Mouse (Mus musculus): Measurements from ENCODE around the gene Auts2. TPM values are rescaled to one million over a fixed set of nuclear protein-coding genes. Genes with fewer than 3 reads are reported as not detected.

Auts2 gene
- polyA plus RNA-seq, 1 experiment from 2014 or later: 4.9 TPM

- Histone ChIP-seq H3K9me3 (ENCODE audit: control insufficient read depth) (no peaks in the 10 kb centered on the region), H3K27me3 (replicated peaks; ENCODE audit: control insufficient read depth, insufficient read depth, low read length) (no peaks in the 10 kb centered on the region), H3K4me3 (ENCODE audit: low read depth, low read length) (no peak overlapping the region), H3K4me2 (replicated peaks; ENCODE audit: low read depth) (no peak overlapping the region), H3K9ac (ENCODE audit: low read depth, low read length) (no peak overlapping the region), H3K4me1 (replicated peaks; ENCODE audit: control insufficient read depth, insufficient read depth, low read length) (peaks cover 13% of the 10 kb centered on the region), H3K27ac (ENCODE audit: low read depth, low read length) (no peak overlapping the region), H3K36me3 (ENCODE audit: control insufficient read depth, insufficient read depth) (no peaks in the 10 kb centered on the region)
- no peak for ATAC-seq
- 51% methylated on average over 3 of the region's 3 CpGs for WGBS
- no peak for TF ChIP-seq CTCF (IDR thresholded peaks at IDR 0.05; ENCODE audit: low read depth)
Measured at GRCm38 (mm10) chr5:131815498-131815897, 727.6 kb downstream of the Auts2 start.

DNA sequence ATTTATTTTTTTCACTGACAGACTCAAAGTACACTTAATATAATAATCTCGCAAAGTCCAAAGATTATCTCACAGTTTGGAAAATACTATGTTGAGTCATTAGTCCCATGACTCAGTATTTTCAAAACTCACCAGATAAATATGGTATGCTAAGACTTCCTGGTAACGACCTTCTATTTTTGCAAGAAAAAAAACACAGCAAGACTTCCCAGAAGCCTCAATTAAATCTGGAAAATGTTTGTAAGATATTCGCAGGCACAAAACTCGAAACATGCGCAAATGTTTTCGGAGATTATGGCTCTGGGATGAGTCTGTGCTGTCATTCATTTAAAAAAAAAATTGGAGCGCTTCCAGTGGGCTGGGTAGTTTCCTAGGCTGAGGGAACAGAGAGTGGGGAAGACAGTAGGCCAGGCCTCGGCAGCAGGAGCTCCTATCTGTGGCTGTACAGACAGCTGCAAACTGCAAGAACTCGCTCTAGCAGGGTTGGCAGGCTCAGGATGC is 728.6 kb downstream of the Auts2 start:
- Histone ChIP-seq H3K4me2 (replicated peaks; ENCODE audit: low read depth) (no peak overlapping the region), H3K9ac (ENCODE audit: low read depth, low read length) (no peak overlapping the region), H3K27ac (ENCODE audit: low read depth, low read length) (peak overlapping the region; percentile 89), H3K4me1 (replicated peaks; ENCODE audit: control insufficient read depth, insufficient read depth, low read length) (peaks cover 13% of the 10 kb centered on the region), H3K36me3 (ENCODE audit: control insufficient read depth, insufficient read depth) (no peaks in the 10 kb centered on the region), H3K4me3 (ENCODE audit: low read depth, low read length) (no peak overlapping the region), H3K9me3 (ENCODE audit: control insufficient read depth) (no peaks in the 10 kb centered on the region), H3K27me3 (replicated peaks; ENCODE audit: control insufficient read depth, insufficient read depth, low read length) (no peaks in the 10 kb centered on the region)
- ATAC-seq: peak; percentile 86
- WGBS: 36% methylated on average over 9 of the region's 9 CpGs
- TF ChIP-seq CTCF (IDR thresholded peaks at IDR 0.05; ENCODE audit: low read depth): no peak

GRCm38 (mm10) chr5:131813952-131814502 is 729.1 kb downstream of the Auts2 start:
- ATAC-seq: peak; percentile 63
- H3K9ac ChIP-seq (ENCODE audit: low read depth, low read length): no peak overlapping the region
- no peaks in the 10 kb centered on the region for H3K9me3 ChIP-seq (ENCODE audit: control insufficient read depth)
- no peak overlapping the region for H3K4me2 ChIP-seq (replicated peaks; ENCODE audit: low read depth)
- peaks cover 13% of the 10 kb centered on the region for H3K4me1 ChIP-seq (replicated peaks; ENCODE audit: control insufficient read depth, insufficient read depth, low read length)
- H3K4me3 ChIP-seq (ENCODE audit: low read depth, low read length): no peak overlapping the region
- H3K36me3 ChIP-seq (ENCODE audit: control insufficient read depth, insufficient read depth): no peaks in the 10 kb centered on the region
- no peak for TF ChIP-seq CTCF (IDR thresholded peaks at IDR 0.05; ENCODE audit: low read depth)
- H3K27me3 ChIP-seq (replicated peaks; ENCODE audit: control insufficient read depth, insufficient read depth, low read length): no peaks in the 10 kb centered on the region
- peak overlapping the region; percentile 75 for H3K27ac ChIP-seq (ENCODE audit: low read depth, low read length)
- 44% methylated on average over 10 of the region's 10 CpGs for WGBS

DNA sequence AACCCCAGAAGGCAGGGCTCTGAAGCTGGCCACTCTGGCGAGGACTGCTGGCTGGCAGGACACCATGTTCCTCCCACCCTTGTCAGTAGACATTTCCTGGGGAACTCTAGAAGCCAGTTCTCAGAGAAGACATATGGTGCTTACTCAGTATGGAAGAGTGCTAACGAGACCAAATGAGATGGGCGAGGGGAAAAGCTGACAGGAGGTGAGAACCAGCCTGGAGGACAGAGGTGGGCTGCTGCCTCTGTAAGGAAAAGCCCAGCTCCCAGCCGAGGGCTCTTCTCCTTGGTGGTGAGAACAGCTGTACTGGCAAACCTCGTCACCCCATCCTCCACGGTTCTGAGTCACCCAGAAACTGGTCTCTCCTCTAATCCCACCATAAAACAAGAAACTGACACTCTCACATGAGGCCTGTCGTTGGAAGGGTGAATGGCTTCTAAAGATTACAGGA is 729.8 kb downstream of the Auts2 start:
- TF ChIP-seq CTCF (IDR thresholded peaks at IDR 0.05; ENCODE audit: low read depth): no peak
- peak; percentile 59 for ATAC-seq
- Histone ChIP-seq H3K4me3 (ENCODE audit: low read depth, low read length) (no peak overlapping the region), H3K9me3 (ENCODE audit: control insufficient read depth) (no peaks in the 10 kb centered on the region), H3K4me2 (replicated peaks; ENCODE audit: low read depth) (no peak overlapping the region), H3K9ac (ENCODE audit: low read depth, low read length) (no peak overlapping the region), H3K4me1 (replicated peaks; ENCODE audit: control insufficient read depth, insufficient read depth, low read length) (peaks cover 13% of the 10 kb centered on the region), H3K36me3 (ENCODE audit: control insufficient read depth, insufficient read depth) (no peaks in the 10 kb centered on the region), H3K27ac (ENCODE audit: low read depth, low read length) (peak overlapping the region; percentile 75), H3K27me3 (replicated peaks; ENCODE audit: control insufficient read depth, insufficient read depth, low read length) (no peaks in the 10 kb centered on the region)
- WGBS: 37% methylated on average over 7 of the region's 7 CpGs

DNA sequence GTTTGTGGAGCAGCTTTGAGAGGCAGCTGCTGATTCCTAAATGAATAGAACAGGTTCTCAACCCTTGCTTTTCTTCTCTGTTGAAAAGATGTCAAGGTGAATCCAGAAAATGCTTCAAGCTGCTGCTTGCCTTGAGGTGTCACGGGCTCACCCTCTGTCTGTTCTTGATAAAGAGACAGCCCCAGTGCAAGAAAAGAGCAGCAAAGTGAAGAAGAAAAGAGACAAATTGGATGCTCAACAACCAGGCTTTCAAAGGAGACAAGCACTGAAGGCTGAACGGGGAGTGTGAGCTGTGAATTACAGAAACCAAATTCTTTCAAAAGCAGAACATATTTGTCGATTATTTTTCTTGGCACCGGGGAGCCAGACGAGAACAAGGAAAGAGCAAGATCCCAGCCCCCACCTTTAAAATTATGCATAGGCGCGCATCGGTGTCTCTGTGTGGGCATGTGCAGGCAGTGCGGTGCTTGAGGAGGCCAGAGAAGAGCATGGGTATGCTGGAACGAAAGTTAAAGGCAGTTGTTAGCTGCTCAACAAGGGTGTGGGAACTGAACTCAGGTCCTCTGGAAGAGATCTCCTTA is 730.6 kb downstream of the Auts2 start:
- ATAC-seq: no peak
- H3K4me3 ChIP-seq (ENCODE audit: low read depth, low read length): no peak overlapping the region
- WGBS: 89% methylated on average over 10 of the region's 10 CpGs
- no peaks in the 10 kb centered on the region for H3K9me3 ChIP-seq (ENCODE audit: control insufficient read depth)
- H3K4me1 ChIP-seq (replicated peaks; ENCODE audit: control insufficient read depth, insufficient read depth, low read length): peaks cover 13% of the 10 kb centered on the region
- no peak overlapping the region for H3K27ac ChIP-seq (ENCODE audit: low read depth, low read length)
- no peak overlapping the region for H3K9ac ChIP-seq (ENCODE audit: low read depth, low read length)
- H3K4me2 ChIP-seq (replicated peaks; ENCODE audit: low read depth): no peak overlapping the region
- no peaks in the 10 kb centered on the region for H3K27me3 ChIP-seq (replicated peaks; ENCODE audit: control insufficient read depth, insufficient read depth, low read length)
- no peaks in the 10 kb centered on the region for H3K36me3 ChIP-seq (ENCODE audit: control insufficient read depth, insufficient read depth)
- TF ChIP-seq CTCF (IDR thresholded peaks at IDR 0.05; ENCODE audit: low read depth): no peak

- WGBS: 71% methylated on average over 2 of the region's 2 CpGs
- ATAC-seq: no peak
- Histone ChIP-seq H3K27ac (ENCODE audit: low read depth, low read length) (no peak overlapping the region), H3K4me1 (replicated peaks; ENCODE audit: control insufficient read depth, insufficient read depth, low read length) (no peaks in the 10 kb centered on the region), H3K9me3 (ENCODE audit: control insufficient read depth) (no peaks in the 10 kb centered on the region), H3K27me3 (replicated peaks; ENCODE audit: control insufficient read depth, insufficient read depth, low read length) (no peaks in the 10 kb centered on the region), H3K4me2 (replicated peaks; ENCODE audit: low read depth) (no peak overlapping the region), H3K36me3 (ENCODE audit: control insufficient read depth, insufficient read depth) (no peaks in the 10 kb centered on the region), H3K4me3 (ENCODE audit: low read depth, low read length) (no peak overlapping the region), H3K9ac (ENCODE audit: low read depth, low read length) (no peak overlapping the region)
- TF ChIP-seq CTCF (IDR thresholded peaks at IDR 0.05; ENCODE audit: low read depth): no peak
Measured at GRCm38 (mm10) chr5:131806350-131806749, 736.8 kb downstream of the Auts2 start.
